Mouse (Mus musculus) lung, adult 2 months (tissue): Measurements from ENCODE around the gene Zfp385b.

Source experiments
- CTCF ChIP-seq: fragments of 200-500 bp; IDR thresholded peaks from 2 replicates; pipeline ENCODE4 v1.5.1; 2011; ENCODE audit warnings: mild to moderate bottlenecking, low read length, control low read depth; ENCODE audit not compliant: insufficient read depth
- POLR2A ChIP-seq: fragments of 200-500 bp; IDR thresholded peaks from 2 replicates; pipeline ENCODE4 v1.6.1; 2011; ENCODE audit warnings: low read depth, mild to moderate bottlenecking, control low read depth, low read length, borderline replicate concordance; ENCODE audit errors: extremely low read depth

DNA sequence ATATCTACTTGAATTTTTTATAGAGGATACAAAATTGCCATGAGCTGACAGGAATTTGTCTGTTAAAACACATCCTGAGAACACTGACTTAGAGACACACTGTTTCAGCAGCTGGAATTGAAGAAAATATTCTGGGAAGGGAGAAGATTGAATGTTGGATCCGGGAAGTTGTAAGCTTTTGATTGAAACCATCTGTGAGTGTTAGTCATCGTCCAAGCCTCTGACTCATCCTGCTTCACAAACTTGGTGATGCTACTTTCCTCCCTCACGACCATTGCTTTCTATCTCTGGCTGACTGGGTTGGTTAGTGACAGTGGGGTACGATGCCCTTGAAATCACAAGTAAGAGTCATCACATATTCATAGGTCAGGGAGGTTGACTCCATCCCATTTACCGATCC is 157.3 kb downstream of the Zfp385b start:
- TF ChIP-seq CTCF (no peak), POLR2A (no peak)
